Mouse (Mus musculus): ENCODE data around the gene Fgfr2.

Fgfr2 gene

DNA sequence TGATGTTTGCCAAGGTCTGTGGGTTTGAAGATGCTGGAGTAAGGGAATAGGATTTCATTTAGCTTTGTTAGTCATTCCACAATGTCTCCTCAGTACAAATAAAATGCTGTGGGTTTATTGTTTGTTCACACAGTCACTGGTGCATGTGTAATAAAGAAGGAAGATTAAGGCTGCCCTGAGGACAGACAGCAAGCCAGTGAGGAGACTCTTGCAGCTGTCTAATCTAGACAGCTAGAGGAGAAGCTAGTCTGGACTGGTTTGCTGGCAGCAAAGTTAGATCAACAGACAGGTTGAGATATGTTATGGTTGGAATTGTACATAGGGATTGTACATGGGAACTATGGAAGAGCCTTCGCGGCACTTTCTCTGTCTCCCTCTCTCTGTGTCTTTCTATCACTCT lies 2115.9 kb downstream of the Fgfr2 start:
- no peak for DNase-seq (ENCODE audit: extremely low spot score, low read depth, low spot score)

DNA sequence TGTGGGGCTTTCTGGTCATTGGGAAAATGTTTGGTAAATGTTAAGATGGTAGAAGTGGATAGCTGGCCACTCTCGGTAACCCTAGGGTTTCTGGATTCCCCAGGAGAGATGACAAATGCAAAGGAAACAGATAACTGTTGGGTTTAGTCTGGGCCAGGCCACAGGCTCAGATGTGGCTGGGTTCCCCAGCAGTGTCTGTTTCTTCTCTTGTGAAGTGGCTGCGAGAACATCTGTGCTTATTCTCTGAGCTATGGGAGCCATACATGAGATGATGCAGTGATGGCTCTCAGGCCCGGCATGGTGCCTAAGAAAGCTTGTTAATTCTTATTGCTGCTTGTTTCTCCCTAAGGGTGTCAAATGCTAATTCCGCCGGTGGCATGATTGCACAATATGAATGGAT lies 2119.1 kb downstream of the Fgfr2 start:
- DNase-seq (ENCODE audit: extremely low spot score, low read depth, low spot score) = no peak

DNA sequence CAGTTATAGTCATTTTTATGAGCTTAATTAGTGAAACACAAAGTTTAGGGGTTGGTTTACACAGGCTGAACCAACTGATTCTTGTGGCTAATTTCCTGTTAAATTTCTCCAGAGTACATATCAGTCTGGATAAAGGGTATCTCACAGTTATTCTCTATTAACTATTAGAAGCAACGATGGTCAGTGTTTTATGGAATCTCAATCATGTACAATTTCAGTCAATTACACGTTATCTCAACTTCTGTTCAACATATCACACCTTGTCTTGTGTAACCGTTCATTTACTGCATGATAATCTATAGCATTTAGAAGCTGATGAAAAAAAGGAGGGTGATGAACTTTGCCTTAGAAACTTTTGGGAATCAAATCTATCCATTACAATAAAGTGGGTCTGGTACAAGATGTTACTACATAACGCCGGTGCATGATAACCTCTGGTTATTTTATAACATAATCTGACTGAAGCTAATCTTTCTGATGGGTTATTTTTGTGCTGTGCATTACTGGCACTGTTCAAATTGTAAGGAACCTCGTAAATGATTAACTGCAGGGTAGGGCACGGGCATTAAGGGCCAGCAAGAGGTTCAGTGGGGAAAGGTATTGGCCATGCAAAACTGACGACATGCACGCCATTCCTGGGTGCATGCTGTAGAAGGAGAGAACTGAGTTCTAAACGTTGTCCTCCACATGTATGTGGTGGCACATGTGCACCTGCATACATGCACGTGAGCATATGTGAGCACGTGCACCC lies 2121.0 kb downstream of the Fgfr2 start:
- DNase-seq (ENCODE audit: extremely low spot score, low read depth, low spot score) = no peak

DNA sequence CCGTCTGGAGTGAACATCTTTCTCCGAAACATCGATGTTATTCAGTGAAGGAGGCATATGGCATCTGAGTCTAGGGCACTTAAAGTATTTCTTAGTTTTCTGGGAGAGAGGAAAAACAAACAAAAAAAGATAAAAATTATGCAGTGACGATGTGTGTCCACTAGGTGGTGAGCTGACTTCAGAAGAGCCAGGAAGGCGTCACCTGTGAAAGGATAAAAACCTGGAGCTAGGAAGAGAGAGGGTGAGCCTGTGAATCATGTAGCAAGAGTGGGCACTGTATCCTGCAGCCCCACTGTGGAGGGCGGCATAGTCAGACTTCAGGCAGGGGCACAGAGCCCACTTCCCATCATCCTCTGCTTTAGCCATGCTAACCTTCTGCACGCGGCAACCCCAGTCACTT lies 2129.2 kb downstream of the Fgfr2 start:
- no peak for DNase-seq (ENCODE audit: extremely low spot score, low read depth, low spot score)

DNA sequence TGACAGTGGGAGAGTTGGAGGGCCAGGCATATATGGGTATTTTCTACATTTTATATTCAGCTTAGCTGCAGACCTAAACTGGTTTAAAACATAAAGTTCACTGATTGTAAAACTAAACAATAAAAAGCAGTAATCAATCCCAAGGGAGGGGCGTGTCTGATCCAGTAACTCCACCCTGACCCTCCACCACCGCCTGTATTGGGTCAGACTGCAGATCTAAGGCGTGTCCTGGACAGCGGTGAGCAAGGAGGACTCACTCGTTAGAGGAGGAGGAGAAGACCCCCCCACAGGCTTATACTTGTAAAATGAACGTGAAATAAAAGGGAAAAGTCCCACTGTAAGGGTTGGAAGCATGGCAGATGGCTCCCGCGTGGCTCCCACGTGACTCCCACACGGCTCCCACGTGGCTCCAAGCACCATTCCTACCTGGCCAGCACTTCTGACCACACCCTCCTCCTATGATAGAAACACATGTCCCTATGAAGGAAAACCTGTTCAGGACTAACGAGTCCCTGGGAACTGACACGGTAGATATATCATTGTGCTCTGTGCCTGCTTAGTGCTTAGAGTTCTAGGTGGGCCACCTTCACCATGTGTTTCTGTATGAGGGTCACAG lies 2131.9 kb downstream of the Fgfr2 start:
- DNase-seq (ENCODE audit: extremely low spot score, low read depth, low spot score) = no peak

DNA sequence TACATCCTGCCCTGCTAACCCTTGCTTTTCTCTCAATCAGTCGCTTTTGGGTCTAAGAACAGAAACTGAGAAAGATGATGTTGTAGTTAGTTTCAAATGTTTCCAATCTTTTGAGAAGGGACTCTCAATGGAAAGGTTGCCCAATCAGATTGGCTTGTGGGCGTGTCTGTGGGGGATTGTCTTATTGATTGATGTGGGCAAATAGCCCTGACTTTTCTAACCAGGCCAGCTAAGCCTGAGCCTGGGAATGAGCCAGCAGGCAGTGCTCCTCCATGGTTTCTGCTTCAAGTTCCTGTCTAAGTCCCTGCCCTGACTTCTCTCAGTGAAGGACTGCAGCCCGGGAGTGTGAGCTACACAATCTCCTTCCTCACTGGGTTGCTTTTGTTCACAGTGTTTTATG lies 2133.8 kb downstream of the Fgfr2 start:
- no peak for DNase-seq (ENCODE audit: extremely low spot score, low read depth, low spot score)

DNA sequence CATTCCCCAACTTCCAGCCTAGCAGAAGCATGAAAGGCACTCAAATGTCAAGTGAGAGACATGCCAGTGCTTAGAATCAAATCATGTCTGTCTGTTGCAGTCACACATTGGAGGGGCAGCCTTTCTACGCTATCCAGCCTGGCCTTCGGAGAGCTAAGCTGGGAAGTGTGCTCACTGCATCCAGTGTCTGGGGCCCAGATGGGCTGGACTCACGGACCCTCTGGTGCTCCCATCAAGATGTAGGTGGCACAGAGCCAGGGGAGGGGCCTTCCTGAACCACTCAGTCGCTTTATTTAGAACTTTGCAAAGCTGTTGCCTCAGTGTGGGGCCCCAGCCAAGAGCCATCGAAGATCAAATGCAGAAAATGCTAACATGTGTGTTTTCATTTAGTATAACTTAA lies 2135.0 kb downstream of the Fgfr2 start:
- DNase-seq (ENCODE audit: extremely low spot score, low read depth, low spot score) = no peak

DNA sequence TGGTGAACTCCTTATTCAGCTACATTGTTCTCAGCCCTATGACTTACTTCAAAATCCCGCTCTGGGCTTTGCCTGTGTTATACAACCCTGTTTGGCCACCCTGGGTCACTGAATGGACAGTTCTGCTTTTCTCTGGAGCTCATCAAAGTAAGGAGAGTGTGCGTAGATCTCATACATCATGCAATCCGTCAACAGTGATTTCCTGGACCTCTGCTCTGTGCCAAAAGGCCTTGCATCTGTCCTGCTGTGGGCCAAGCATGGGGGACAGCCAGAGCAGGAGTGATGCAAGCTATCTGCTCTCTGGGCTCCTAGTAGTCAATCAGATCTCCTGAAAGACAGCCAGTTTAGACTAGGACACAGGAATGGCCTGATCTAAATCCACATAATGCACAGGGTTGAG lies 2137.4 kb downstream of the Fgfr2 start:
- no peak for DNase-seq (ENCODE audit: extremely low spot score, low read depth, low spot score)

DNA sequence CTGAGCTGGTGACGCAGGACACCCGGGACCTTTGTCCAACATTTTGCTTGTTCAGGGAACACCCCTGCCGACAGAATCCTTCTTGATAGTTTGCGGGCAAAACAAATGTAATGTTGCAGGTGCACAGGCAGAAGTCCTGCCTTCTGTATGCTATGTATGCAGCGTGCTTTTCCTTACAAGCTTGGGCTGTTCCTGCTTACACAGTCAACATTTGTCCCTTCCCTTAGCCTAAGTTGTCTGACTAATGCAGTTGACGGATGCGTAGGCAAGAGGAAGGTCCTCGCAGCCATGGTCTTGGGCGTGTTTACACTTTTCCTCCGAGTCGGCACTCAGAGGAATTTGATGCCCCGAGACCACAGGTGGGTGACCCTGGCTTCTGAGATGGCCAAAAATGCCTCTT lies 2138.0 kb downstream of the Fgfr2 start:
- no peak for DNase-seq (ENCODE audit: extremely low spot score, low read depth, low spot score)

DNA sequence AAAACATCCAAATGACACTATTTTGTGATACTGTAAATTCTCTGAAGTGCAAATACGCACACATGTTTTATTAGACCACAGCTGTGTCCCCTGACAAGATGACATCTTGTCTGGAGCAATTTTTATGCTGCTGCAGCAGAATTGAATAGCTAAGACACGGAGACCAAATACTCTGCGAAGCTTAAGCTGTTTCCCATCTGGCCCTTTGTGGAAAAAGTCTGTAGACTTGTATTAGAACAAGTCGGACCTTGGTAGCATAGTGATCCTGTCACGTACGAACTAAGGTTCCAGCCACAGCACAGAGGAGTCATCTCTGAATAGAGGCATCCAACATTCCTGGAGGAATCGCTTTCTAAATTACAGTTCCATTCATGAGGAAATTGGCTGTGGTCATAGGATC lies 2138.9 kb downstream of the Fgfr2 start:
- no peak for DNase-seq (ENCODE audit: extremely low spot score, low read depth, low spot score)

DNA sequence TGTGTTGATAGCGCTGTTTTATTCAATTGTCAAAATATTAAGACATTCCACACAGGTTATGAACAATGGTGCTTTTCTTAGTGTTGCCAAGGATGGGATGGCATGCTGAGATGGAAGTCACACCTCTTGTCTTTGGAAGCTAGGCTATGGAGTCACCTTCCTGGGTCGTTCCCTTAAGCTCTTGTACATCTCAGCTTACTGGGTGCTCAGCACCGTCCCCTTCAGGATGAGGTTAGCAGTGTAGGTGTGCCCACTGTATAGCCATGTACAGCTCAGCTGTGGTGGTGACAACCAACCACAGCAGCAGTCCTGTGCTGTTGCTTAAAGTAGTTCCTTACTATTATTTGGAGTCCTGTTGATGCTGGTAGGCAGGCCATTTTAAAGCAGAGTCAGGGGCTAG lies 2140.3 kb downstream of the Fgfr2 start:
- DNase-seq (ENCODE audit: extremely low spot score, low read depth, low spot score) = no peak

DNA sequence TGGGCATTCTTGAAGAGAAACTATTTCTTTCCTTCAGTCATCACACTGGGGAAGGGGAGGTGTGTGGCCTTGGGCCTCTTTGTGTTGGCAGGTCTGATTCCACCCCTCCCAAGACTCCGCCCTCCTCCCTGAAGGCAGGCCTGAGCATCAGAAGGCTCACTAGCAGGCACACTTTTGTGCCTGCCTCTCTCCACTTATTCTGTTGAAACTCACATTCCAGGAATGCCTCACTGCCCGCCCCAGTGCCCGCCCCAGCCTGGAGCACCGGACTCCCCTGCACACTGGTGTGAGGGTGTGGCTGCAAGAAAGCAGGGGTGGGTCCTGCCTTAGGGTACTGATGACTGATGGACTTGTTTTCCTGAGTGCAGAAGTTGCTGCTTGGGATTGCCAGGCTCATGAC lies 2140.8 kb downstream of the Fgfr2 start:
- DNase-seq (ENCODE audit: extremely low spot score, low read depth, low spot score) = no peak

DNA sequence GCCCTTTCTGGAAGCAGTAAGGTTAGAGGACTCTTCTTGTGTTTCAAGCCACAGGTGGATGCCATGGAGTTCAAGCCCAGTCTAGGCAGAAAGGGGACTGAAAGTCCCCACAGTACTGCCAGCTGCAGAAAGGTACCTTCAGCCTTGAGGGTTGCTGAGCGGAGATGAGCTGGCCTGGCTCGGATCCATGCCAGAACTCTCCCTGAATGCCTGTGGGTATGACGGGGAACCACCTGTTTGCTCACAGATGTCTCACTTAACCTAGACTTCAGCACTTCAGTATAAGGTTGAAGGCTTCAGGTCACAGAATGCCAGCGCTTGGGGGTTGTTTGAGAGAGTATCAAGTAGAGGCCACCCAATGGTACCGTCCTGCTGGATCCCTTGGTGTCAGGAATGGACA lies 2143.0 kb downstream of the Fgfr2 start:
- no peak for DNase-seq (ENCODE audit: extremely low spot score, low read depth, low spot score)

DNA sequence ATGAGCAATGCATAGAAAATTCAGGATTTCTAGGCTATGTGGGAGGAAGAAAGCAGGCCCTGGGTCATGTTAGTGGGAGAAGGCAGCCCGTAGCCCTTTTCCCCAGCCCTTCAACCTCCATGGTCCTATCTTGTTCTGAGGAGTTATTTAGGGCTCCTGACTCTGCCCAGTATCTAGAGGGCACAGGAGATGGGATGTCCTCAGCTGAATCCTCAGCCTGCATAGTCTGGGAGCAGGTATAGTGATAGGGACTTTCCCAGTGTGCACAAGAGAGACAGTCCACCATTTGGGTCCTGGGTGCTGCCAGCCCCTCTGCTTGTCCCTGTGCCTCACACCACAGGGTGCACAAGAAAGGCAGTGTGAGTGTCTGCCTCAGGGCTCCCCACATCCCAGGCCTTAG lies 2144.6 kb downstream of the Fgfr2 start:
- DNase-seq (ENCODE audit: extremely low spot score, low read depth, low spot score) = no peak

DNA sequence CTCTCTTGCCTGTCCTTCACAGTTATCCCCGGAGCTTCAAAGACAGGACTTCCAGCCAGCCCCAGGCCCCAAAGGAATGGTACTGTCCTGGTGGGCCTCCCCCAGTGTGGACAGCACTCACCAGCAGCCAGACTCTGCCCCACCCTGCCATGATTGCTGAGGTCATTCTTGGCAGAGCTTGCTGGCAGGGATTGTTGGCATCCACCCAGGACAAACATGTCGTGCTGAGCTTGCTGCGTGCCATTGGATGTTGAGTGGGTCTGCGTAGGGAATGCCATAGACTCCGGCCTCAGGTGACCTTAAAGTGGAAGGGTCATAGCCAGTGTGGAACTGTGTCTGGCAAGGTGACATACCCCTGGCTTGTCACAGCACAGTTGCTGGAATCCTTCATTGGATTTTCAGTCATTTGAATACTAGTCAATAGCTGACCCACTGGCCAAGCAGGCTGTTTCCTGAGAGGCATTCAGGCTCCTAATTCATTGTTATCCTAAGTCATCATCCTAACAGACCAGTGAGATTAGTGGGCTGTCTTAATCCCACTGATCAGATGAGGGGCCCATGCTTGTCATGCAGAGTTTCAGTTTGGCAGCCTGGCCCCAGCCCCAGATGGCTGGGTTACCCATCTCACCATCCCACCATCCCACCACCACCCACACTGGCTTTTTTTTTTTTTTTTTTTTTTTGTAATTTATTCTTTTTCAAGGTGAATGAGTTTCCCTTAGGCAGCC lies 2145.2 kb downstream of the Fgfr2 start:
- no peak for DNase-seq (ENCODE audit: extremely low spot score, low read depth, low spot score)

DNA sequence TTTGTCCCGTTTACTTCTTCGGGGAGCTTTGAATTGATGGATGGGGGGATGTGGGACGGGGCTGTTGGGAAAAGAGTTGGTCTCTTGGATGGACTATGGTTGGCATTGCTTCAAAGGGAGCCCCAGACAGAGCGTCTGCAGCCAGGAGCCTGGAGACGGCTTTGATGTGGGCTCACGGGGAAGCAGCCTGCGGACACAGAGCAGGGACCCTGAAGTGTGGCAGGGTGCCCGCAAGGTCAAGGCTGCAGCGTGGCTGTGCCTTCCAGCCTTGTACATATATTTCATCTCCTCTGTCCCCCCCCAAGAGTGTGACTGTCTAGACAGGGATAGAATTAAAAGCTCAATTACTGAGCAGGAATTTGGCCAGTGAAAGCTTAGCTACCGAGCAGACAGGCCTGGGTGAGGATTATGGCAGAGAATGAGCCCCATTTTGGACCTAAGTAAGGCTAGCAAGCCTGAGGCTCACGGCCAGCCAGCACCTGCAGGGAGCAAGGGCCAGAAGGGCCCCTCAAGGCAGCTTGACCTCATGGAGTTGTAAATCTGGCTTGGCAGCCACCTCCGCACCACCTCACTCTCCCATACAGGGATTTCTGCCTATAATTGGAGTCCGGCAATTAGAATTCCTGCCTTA lies 2146.7 kb downstream of the Fgfr2 start:
- no peak for DNase-seq (ENCODE audit: extremely low spot score, low read depth, low spot score)

DNA sequence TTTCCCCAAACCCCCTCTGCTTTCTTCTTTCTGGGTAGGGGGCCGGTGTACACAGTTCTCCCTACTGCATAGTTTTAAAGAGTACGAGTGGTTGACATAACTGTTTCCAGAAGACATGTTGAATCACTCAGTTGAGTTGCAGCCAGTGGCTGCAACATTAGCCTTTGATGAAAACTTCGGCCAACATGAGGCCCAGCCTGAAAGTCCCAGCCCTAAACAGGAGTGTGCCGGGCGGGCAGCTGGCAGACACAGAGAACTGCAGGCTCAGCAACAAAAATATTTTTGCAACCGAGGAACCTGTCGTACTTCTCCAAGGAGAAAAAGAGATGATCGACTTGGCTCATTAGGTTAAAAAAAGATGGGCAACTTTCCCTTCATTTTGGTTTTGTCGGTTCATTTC lies 2150.4 kb downstream of the Fgfr2 start:
- no peak for DNase-seq (ENCODE audit: extremely low spot score, low read depth, low spot score)

DNA sequence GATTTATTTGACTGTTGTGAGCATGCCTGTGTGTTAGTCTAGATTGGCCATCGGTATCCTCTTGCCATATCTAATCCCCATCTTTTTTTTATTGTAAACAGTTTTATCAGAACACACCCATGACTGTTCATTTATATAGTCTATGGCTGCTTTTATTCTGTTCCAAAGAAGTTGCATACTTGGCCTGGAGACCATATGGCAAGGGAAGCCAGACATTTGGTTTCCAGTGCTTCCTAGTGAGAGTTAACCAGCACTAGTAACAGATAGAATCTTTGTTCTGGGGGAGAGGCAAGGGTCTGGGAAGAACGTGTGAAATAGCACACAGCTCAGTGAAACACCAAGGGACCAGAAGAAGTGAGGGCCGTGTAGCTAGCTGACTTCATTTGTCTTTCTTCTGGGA lies 2153.6 kb downstream of the Fgfr2 start:
- DNase-seq (ENCODE audit: extremely low spot score, low read depth, low spot score) = no peak

DNA sequence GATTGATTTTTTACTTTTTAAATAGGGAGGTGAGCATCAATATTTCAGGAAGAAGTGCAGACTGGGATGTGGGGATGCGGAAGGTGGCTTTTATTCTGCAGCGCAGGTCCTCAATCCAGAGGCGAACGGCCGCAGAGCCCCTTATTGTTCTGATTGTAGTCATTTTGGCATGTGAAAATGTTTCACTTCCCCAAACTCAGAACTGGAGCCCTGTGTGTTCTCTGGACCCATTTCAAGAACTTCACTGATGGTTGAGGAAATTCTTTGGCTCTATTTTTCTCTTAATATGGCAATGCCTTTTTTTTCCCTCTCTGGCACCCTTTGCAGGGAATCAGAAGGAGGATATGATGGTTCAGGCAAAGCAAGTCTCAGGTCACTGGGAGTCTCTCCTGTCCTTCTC lies 2154.1 kb downstream of the Fgfr2 start:
- no peak for DNase-seq (ENCODE audit: extremely low spot score, low read depth, low spot score)

DNA sequence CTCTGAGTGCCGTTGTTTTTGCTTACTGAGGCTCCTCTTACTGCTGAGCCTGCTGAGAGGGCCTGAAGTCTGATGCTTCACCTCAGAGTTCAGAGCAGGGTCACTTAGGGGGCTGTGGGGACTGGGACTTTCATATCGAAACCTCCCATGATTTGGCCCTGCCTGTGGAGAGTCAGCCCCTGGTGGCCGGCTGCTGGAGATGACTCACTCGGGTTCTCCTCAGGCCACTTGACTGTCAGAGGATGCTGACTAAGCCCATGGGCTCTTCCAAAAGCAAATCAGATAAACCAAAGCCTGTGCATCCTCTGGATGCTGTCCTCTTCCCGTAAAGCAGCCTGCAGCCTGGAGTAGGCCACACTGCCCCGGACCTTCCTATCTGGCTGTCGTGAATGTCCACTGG lies 2154.6 kb downstream of the Fgfr2 start:
- DNase-seq (ENCODE audit: extremely low spot score, low read depth, low spot score) = no peak

DNA sequence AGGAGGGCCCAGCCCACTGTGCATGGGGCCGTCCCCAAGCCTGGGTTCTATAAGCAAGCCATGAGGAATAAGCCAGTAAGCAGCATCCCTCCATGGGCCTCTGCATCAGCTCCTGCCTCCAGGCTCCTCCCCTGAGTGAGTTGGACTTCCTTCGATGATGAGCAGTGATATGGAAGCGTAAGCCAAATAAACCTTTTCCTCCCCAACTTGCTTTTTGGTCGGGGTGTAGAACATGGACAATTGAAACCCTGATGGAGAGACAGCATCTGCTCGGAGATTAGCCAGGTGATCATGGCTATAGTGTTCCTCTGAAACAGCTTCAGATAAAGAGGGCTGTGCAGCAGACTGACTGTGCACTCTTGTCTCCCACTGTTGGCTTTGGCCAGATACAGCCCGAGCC lies 2155.2 kb downstream of the Fgfr2 start:
- no peak for DNase-seq (ENCODE audit: extremely low spot score, low read depth, low spot score)

DNA sequence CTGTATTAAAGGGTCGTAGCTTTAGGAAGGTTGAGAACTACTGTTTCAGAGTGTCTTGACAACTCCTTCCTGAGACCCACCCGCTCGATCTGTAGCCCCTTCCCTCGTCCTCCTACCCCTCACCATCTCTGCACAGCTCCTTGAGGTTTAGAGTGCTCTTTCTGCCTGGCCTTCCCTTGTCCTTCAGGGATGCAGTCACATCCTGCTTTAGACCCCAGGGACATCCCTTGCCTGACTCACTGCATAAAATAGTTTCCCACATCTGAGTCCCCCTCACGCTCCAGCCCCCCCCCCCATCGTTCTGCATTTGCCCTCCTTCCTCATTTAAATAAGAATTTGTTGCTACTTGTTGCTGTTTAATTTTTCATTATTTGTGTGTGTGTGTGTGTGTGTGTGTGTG lies 2156.3 kb downstream of the Fgfr2 start:
- no peak for DNase-seq (ENCODE audit: extremely low spot score, low read depth, low spot score)
